Mouse (Mus musculus) kidney, adult 2 months (tissue): ENCODE measurements around the gene Apom. TPM values are rescaled to one million over a fixed set of nuclear protein-coding genes. Genes with fewer than 3 reads are reported as not detected.
A peak's percentile ranks its signal among the peaks of the same experiment; 100 is the strongest.

Experiments
- DNase-seq: peaks from one replicate; pipeline ENCODE4 v3.0.0; 2021
- H3K27ac ChIP-seq: fragments of 200-500 bp; 2 replicates; pipeline ENCODE4 v1.5.1; 2012; ENCODE audit warnings: low read depth, low read length, control low read depth, inconsistent platforms; ENCODE audit not compliant: insufficient read depth
- H3K27me3 ChIP-seq: fragments of 200-500 bp; replicated peaks from 2 replicates; pipeline ENCODE4 v1.6.1; 2012; ENCODE audit warnings: mild to moderate bottlenecking, moderate library complexity, low read length, inconsistent platforms; ENCODE audit not compliant: control insufficient read depth, insufficient read depth
- H3K36me3 ChIP-seq: fragments of 200-500 bp; 2 replicates; pipeline ENCODE4 v1.6.1; 2012; ENCODE audit warnings: mild to moderate bottlenecking, moderate library complexity, low read length, inconsistent platforms; ENCODE audit not compliant: control insufficient read depth, insufficient read depth
- H3K4me1 ChIP-seq: fragments of 200-500 bp; 2 replicates; pipeline ENCODE4 v1.6.1; 2011; ENCODE audit warnings: low read length; ENCODE audit not compliant: control insufficient read depth, insufficient read depth
- H3K4me3 ChIP-seq: fragments of 200-500 bp; 2 replicates; pipeline ENCODE4 v1.5.1; 2011; ENCODE audit warnings: mild to moderate bottlenecking, low read depth, low read length, control low read depth; ENCODE audit not compliant: insufficient read depth
- CTCF ChIP-seq: fragments of 200-500 bp; conservative IDR thresholded peaks from 2 replicates; pipeline ENCODE4 v1.5.1; 2011; ENCODE audit warnings: low read depth, mild to moderate bottlenecking, control low read depth, low read length, moderate library complexity, mixed read lengths; ENCODE audit not compliant: insufficient read depth, insufficient read length
- POLR2A ChIP-seq: fragments of 200-500 bp; IDR thresholded peaks from one replicate; pipeline ENCODE4 v1.6.1; 2011; ENCODE audit warnings: low read depth, low read length, control low read depth
- WGBS: fragments of 180-500 bp; shearing (Covaris S2); methylation state at CpG from one replicate; pipeline ENCODE4 v1.1.7; 2018; 5-methylcytosine and 5-hydroxymethylcytosine counted together
- polyA plus RNA-seq: library from polyadenylated mRNA; depleted of rRNA; stranded (reverse); fragments of >200 nt; gene quantifications from 2 replicates; pipeline ENCODE4 v1.2.3, GENCODE M21; 2012

Apom gene
- polyA plus RNA-seq, 1 experiment = 157 TPM

GRCm38 (mm10) chr17:35121143-35121799 lies 10.6 kb downstream of the Apom start, which contains the start of gene Gpank1:
Gene Gpank1 (plus strand): TSS chr17:35121455.
- WGBS = under 1% methylated on average over 50 of the region's 50 CpGs
- Histone ChIP-seq H3K27ac (peak within 1 kb of the TSS; percentile 70), H3K27me3 (no peaks in the 10 kb centered on the region), H3K4me1 (peaks cover 15% of the 10 kb centered on the region; the same call in 1 of the 2 replicates), H3K36me3 (peaks cover 3% of the 10 kb centered on the region; the same call in 1 of the 2 replicates), H3K4me3 (peak within 1 kb of the TSS; percentile 84)
- TF ChIP-seq POLR2A (peak; percentile 40), CTCF (no peak)
- DNase-seq = peak; percentile 99

- no peaks in the 10 kb centered on the region for H3K27me3 ChIP-seq
- no peak for TF ChIP-seq POLR2A
- TF ChIP-seq CTCF = no peak
- DNase-seq = peak; percentile 66
- peaks cover 3% of the 10 kb centered on the region; the same call in 1 of the 2 replicates for H3K36me3 ChIP-seq
- 1% methylated on average over 33 of the region's 33 CpGs for WGBS
- H3K27ac ChIP-seq = peak overlapping the region; percentile 64
- peak overlapping the region; percentile 84 for H3K4me3 ChIP-seq
- H3K4me1 ChIP-seq = peaks cover 14% of the 10 kb centered on the region; the same call in 1 of the 2 replicates
These were observed 11.1 kb downstream of the Apom start for GRCm38 (mm10) chr17:35120745-35121142.

GRCm38 (mm10) chr17:35115046-35116019 lies 16.5 kb downstream of the Apom start, which contains the start of gene Ly6g5b:
Gene Ly6g5b (minus strand): TSS chr17:35115428.
- no peaks in the 10 kb centered on the region for H3K27me3 ChIP-seq
- H3K27ac ChIP-seq = no peak within 1 kb of the TSS
- H3K4me1 ChIP-seq = peaks cover 3% of the 10 kb centered on the region; the same call in 1 of the 2 replicates
- peak; percentile 45 for DNase-seq
- TF ChIP-seq CTCF = peak; percentile 51
- no peak for TF ChIP-seq POLR2A
- H3K36me3 ChIP-seq = peaks cover 3% of the 10 kb centered on the region; the same call in 1 of the 2 replicates
- 82% methylated on average over 8 of the region's 8 CpGs for whole genome bisulfite sequencing
- H3K4me3 ChIP-seq = no peak within 1 kb of the TSS

GRCm38 (mm10) chr17:35111774-35112173 lies 20.1 kb downstream of the Apom start:
- Histone ChIP-seq H3K36me3 (no peaks in the 10 kb centered on the region), H3K4me1 (no peaks in the 10 kb centered on the region), H3K27ac (no peak overlapping the region), H3K27me3 (no peaks in the 10 kb centered on the region), H3K4me3 (no peak overlapping the region)
- 72% methylated on average over 9 of the region's 9 CpGs for WGBS
- no peak for DNase-seq
- no peak for TF ChIP-seq CTCF
- TF ChIP-seq POLR2A = no peak

GRCm38 (mm10) chr17:35108097-35108496 lies 23.8 kb downstream of the Apom start, which contains the start of gene Ly6g5c:
Gene Ly6g5c (plus strand): TSS chr17:35108279.
- Histone ChIP-seq H3K27ac (no peak within 1 kb of the TSS), H3K4me1 (peaks cover 4% of the 10 kb centered on the region; the same call in 1 of the 2 replicates), H3K4me3 (no peak within 1 kb of the TSS), H3K27me3 (no peaks in the 10 kb centered on the region), H3K36me3 (no peaks in the 10 kb centered on the region)
- no peak for DNase-seq
- TF ChIP-seq CTCF (no peak), POLR2A (no peak)
- WGBS = 83% methylated on average over 6 of the region's 6 CpGs

GRCm38 (mm10) chr17:35106522-35106921 lies 25.3 kb downstream of the Apom start:
- DNase-seq = no peak
- no peaks in the 10 kb centered on the region for H3K36me3 ChIP-seq
- no peaks in the 10 kb centered on the region for H3K27me3 ChIP-seq
- 63% methylated on average over 3 of the region's 3 CpGs for WGBS
- H3K27ac ChIP-seq = no peak overlapping the region
- TF ChIP-seq CTCF (no peak), POLR2A (no peak)
- no peak overlapping the region for H3K4me3 ChIP-seq
- H3K4me1 ChIP-seq = peaks cover 4% of the 10 kb centered on the region; the same call in 1 of the 2 replicates

- H3K27ac ChIP-seq = no peak overlapping the region
- peak; percentile 54 for DNase-seq
- H3K36me3 ChIP-seq = no peaks in the 10 kb centered on the region
- TF ChIP-seq CTCF (peak; percentile 64), POLR2A (no peak)
- H3K4me3 ChIP-seq = no peak overlapping the region
- peaks cover 4% of the 10 kb centered on the region; the same call in 1 of the 2 replicates for H3K4me1 ChIP-seq
- 24% methylated on average over 13 of the region's 13 CpGs for WGBS
- no peaks in the 10 kb centered on the region for H3K27me3 ChIP-seq
These were observed 26.0 kb downstream of the Apom start for GRCm38 (mm10) chr17:35105740-35106389.
